Mouse (Mus musculus): ENCODE measurements around the gene Lag3. TPM values are rescaled to one million over a fixed set of nuclear protein-coding genes. Genes with fewer than 3 reads are reported as not detected.
"Not testable (repeated sequence)": the region's sequence is repeated elsewhere in the genome, so short reads cannot be mapped to it uniquely, and the experiment has no call there.

Gene Lag3
- total and polyA plus RNA-seq, 3 experiments = 0.68 TPM; not detected in 2

DNA sequence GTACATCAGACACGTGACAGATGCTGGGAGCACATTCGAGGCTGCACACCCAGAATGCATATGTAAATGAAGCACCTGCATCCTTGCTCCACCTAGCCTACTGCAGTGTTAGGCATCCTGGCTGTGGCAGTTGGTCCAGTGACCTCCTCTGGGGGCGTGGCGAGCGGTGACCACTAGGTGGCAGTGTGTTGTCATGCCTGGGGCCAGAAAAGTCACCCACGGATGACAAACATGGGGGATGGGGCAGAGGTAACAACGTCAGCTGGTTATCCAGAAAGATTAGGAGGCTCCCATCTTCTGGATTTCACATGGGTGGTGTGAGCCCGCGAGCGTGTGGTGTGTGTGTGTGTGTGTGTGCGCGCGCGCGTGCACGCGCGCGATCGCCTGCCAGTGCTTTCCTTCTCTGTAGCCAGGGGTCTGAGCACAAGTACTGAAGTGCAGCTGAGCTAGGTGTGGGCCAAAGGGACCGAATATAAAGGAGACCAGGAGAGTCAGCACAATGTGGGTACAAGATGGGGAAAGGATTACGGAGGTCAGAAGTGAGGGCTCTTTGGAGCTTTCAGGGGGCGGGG lies 7.8 kb downstream of the Lag3 start:
- H3K4me1 ChIP-seq (ENCODE audit: insufficient read depth, low read depth, low read length) = peaks cover 11% of the 10 kb centered on the region
- no peaks in the 10 kb centered on the region for H3K36me3 ChIP-seq (replicated peaks)
- peaks cover 44% of the 10 kb centered on the region for H3K27me3 ChIP-seq (ENCODE audit: insufficient read depth, low read length)
- peak; percentile 86 for ATAC-seq (ENCODE audit: extremely low read depth, insufficient number of reproducible peaks, low FRiP score, poor library complexity, severe bottlenecking)
- TF ChIP-seq CTCF (IDR thresholded peaks at IDR 0.05; ENCODE audit: low read depth, low read length) (peak; percentile 97), POLR2AphosphoS5 (IDR thresholded peaks at IDR 0.05; ENCODE audit: insufficient replicate concordance, low read depth, low read length) (no peak)
- peak; percentile 83 for DNase-seq (ENCODE audit: low spot score)
- peak overlapping the region; percentile 72 for H3K4me3 ChIP-seq (ENCODE audit: low read depth, low read length)
- no peaks in the 10 kb centered on the region for H3K9me3 ChIP-seq (replicated peaks)

GRCm38 (mm10) chr6:124901851-124902250 lies 9.7 kb downstream of the Lag3 start:
- TF ChIP-seq GATA2 (IDR thresholded peaks at IDR 0.05; ENCODE audit: borderline replicate concordance, low read depth, low read length) (no peak), POLR2AphosphoS5 (IDR thresholded peaks at IDR 0.05; ENCODE audit: insufficient replicate concordance, low read depth, low read length) (no peak), CTCF (IDR thresholded peaks at IDR 0.05; ENCODE audit: low read depth, low read length) (no peak), TAL1 (conservative IDR thresholded peaks at IDR 0.05; ENCODE audit: low read depth, low read length) (no peak), GATA1 (IDR thresholded peaks at IDR 0.05; ENCODE audit: borderline replicate concordance, low read length) (no peak)
- H3K9me3 ChIP-seq (replicated peaks) = no peaks in the 10 kb centered on the region
- DNase-seq (ENCODE audit: low spot score) = no peak
- peaks cover 11% of the 10 kb centered on the region for H3K4me1 ChIP-seq (ENCODE audit: insufficient read depth, low read depth, low read length)
- H3K36me3 ChIP-seq (replicated peaks) = no peaks in the 10 kb centered on the region
- no peak for ATAC-seq (ENCODE audit: extremely low read depth, insufficient number of reproducible peaks, low FRiP score, poor library complexity, severe bottlenecking)
- H3K27me3 ChIP-seq (ENCODE audit: insufficient read depth, low read length) = peaks cover 36% of the 10 kb centered on the region
- H3K4me3 ChIP-seq (ENCODE audit: low read depth, low read length) = no peak overlapping the region

DNA sequence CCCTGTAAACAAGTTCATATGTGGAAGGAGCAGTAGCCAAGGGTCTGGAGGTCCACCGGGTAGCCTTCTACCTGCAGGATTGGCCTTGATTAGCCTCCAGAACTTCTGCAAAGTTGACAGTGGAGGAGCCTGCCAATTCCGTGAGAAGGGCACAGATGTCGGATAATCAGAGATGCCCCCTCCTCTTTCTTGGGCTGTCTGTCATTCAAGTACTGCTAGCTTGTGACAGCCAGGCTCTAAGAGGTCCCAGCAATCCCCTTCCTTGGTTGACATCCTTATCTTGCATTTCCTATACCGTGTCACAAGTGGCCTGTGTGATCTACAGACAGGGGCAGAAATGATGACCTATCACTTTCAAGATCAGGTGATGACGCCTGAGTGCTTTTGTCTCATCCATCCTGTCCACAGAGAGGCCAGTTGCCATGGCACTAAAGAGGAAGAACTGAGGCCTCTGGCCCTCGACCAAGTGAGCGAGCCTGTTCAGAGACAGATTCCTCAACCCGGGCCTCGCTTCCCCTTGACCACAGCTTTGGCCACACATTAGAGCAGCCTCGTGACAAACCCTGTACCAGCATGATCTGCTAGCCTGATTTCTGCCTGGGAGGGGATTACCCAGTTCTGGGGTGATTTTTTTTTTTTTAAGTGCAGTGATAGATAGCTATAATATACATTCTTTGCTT lies 10.6 kb downstream of the Lag3 start:
- TF ChIP-seq GATA2 (IDR thresholded peaks at IDR 0.05; ENCODE audit: borderline replicate concordance, low read depth, low read length) (no peak), POLR2AphosphoS5 (IDR thresholded peaks at IDR 0.05; ENCODE audit: insufficient replicate concordance, low read depth, low read length) (no peak)
- 0 out of 2 replicates have a peak, but pooled peaks have one; percentile 9 for ATAC-seq (ENCODE audit: extremely low read depth, insufficient number of reproducible peaks, low FRiP score, poor library complexity, severe bottlenecking)
- Histone ChIP-seq H3K4me3 (ENCODE audit: low read depth, low read length) (no peak overlapping the region), H3K9me3 (replicated peaks) (no peaks in the 10 kb centered on the region), H3K27me3 (ENCODE audit: insufficient read depth, low read length) (peaks cover 33% of the 10 kb centered on the region), H3K36me3 (replicated peaks) (no peaks in the 10 kb centered on the region), H3K4me1 (ENCODE audit: insufficient read depth, low read depth, low read length) (peaks cover 11% of the 10 kb centered on the region)
- DNase-seq (ENCODE audit: low spot score) = no peak

DNA sequence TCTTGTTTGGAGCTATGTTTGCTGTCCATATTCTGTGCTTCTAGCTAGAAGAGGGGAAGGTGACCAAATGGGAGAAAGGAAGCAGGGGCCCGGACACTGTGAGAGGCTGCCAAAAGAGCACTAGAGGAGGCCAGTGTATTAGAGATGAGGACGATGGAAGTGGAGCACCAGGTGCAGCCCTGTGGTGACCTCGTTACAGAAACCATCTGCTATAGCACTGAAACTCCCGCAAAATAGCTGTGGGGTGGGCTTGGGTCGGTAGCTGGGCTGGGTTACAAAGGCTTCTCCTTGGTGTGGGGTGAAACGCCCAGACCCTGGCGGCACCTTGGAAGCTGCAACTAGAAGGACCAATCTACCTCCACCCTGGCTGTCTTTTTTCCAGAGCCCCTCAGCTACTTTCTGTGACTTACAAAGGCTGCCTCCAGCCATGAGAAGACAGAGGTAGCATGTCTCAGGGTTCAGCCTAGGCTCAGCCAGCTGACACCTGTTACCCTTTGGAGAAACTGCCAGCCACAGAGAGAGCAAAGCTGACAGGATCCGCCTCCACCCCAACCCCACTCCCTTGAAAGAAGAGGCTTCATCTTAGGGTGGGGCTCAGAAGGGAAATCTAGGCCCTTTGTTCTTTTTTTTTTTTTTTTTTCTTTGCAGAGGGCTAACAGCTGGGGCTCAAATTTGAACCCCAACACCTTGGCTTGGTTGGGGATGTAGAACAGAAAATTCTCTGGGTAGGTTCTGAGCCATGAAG lies 11.3 kb downstream of the Lag3 start:
- Histone ChIP-seq H3K36me3 (replicated peaks) (no peaks in the 10 kb centered on the region), H3K27me3 (ENCODE audit: insufficient read depth, low read length) (peaks cover 29% of the 10 kb centered on the region), H3K4me3 (ENCODE audit: low read depth, low read length) (no peak overlapping the region), H3K4me1 (ENCODE audit: insufficient read depth, low read depth, low read length) (peaks cover 11% of the 10 kb centered on the region), H3K9me3 (replicated peaks) (no peaks in the 10 kb centered on the region)
- no peak for DNase-seq (ENCODE audit: low spot score)
- no peak for ATAC-seq (ENCODE audit: extremely low read depth, insufficient number of reproducible peaks, low FRiP score, poor library complexity, severe bottlenecking)
- TF ChIP-seq GATA1 (IDR thresholded peaks at IDR 0.05; ENCODE audit: borderline replicate concordance, low read length) (no peak), GATA2 (IDR thresholded peaks at IDR 0.05; ENCODE audit: borderline replicate concordance, low read depth, low read length) (no peak), CTCF (IDR thresholded peaks at IDR 0.05; ENCODE audit: low read depth, low read length) (no peak), TAL1 (conservative IDR thresholded peaks at IDR 0.05; ENCODE audit: low read depth, low read length) (no peak), POLR2AphosphoS5 (IDR thresholded peaks at IDR 0.05; ENCODE audit: insufficient replicate concordance, low read depth, low read length) (no peak)

DNA sequence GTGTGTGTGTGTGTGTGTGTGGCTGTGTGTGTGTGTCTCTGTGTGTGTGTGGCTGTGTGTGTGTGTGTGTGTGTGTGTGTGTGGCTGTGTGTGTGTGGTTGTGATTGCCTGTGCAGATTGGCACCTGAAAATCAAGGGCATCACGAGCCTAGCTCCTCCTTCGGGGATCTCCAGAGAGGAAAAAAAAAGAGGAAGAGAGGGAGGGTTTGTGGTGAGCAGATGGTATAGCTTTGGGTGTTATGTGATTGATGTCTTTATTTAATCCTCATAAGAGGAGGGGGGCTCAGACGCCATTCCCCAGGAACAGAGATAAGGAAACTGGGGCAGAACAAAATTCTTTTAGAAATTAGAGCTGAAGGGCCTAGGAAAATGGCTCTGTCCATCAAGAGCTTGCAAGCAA lies 13.1 kb downstream of the Lag3 start:
- ATAC-seq (ENCODE audit: extremely low read depth, insufficient number of reproducible peaks, low FRiP score, poor library complexity, severe bottlenecking) (no peak), DNase-seq (ENCODE audit: low spot score) (no peak)
- Histone ChIP-seq H3K36me3 (replicated peaks) (no peaks in the 10 kb centered on the region), H3K4me1 (ENCODE audit: insufficient read depth, low read depth, low read length) (no peaks in the 10 kb centered on the region), H3K4me3 (ENCODE audit: low read depth, low read length) (no peak overlapping the region), H3K27me3 (ENCODE audit: insufficient read depth, low read length) (peaks cover 28% of the 10 kb centered on the region), H3K9me3 (replicated peaks) (no peaks in the 10 kb centered on the region)
- TF ChIP-seq CTCF (IDR thresholded peaks at IDR 0.05; ENCODE audit: low read depth, low read length) = no peak
- no peak for TF ChIP-seq POLR2AphosphoS5 (IDR thresholded peaks at IDR 0.05; ENCODE audit: insufficient replicate concordance, low read depth, low read length)
- TF ChIP-seq GATA1 (IDR thresholded peaks at IDR 0.05; ENCODE audit: borderline replicate concordance, low read length) = no peak
- no peak for TF ChIP-seq TAL1 (conservative IDR thresholded peaks at IDR 0.05; ENCODE audit: low read depth, low read length)

- not testable (repeated sequence) for H3K4me3 ChIP-seq (ENCODE audit: low read depth, low read length); ATAC-seq (ENCODE audit: extremely low read depth, insufficient number of reproducible peaks, low FRiP score, poor library complexity, severe bottlenecking)
These were observed 17.4 kb downstream of the Lag3 start for GRCm38 (mm10) chr6:124894113-124894512.

More at GRCm38 (mm10) chr6:124894113-124894512, 17.4 kb downstream of the Lag3 start:
- peaks cover 10% of the 10 kb centered on the region; the same call in 1 of the 2 replicates for H3K27me3 ChIP-seq (ENCODE audit: insufficient read depth, low read length)
- not testable (repeated sequence) for DNase-seq (ENCODE audit: low spot score); H3K36me3 ChIP-seq (replicated peaks); H3K4me1 ChIP-seq (ENCODE audit: insufficient read depth, low read depth, low read length); H3K9me3 ChIP-seq (replicated peaks)
